Mouse (Mus musculus): Measurements from ENCODE around the gene Stmn1. TPM values are rescaled to one million over a fixed set of nuclear protein-coding genes. Genes with fewer than 3 reads are reported as not detected.
"Not testable (repeated sequence)": the region's sequence is repeated elsewhere in the genome, so short reads cannot be mapped to it uniquely, and the experiment has no call there.

Gene Stmn1
- polyA plus RNA-seq, 1 experiment = 901 TPM

DNA sequence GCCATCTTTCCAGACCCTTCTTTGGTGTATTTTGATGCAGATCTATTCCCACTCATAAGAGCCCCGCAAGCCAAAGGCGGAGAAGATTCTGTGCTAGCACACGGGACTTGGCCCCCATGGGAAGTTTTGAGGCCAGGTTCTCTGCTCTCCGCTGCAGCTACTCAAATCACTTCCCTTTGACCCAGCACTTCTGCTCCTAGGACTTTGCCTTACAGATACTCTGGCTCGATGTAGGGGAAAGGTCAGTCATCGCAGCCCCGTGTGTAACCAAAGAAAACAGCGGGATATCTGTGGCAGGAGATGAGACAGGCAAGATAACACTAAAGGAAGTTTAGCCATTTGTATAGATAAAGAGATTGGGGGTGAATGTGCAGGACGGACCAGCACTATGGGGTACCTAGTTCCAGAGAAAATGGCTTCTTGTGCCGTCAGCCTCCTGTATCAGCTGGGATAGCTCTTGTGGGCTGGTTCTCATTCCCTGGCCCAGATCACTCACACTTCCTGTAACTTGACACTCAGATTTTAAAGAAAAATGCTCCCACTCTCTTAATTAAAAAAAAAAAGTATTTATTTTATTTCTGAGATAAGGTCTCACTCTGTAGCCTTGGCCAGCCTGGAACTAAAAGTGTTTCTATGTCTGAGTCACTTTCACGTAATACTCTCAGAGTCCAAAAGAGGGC lies 22.0 kb downstream of the Stmn1 start:
- TF ChIP-seq POLR2A (IDR thresholded peaks at IDR 0.05; ENCODE audit: extremely low read depth, insufficient read depth, low read length) (no peak), CTCF (IDR thresholded peaks at IDR 0.05; ENCODE audit: extremely low read depth, insufficient read depth, low read length) (no peak)
- no peak overlapping the region for H3K4me3 ChIP-seq (ENCODE audit: insufficient read depth, low read length)
- no peak overlapping the region for H3K27ac ChIP-seq (ENCODE audit: insufficient read depth, low read length)
- H3K4me1 ChIP-seq (ENCODE audit: control insufficient read depth, insufficient read depth, low read length) = 0 out of 2 replicates have a peak, but pooled peaks cover 2% of the 10 kb centered on the region

DNA sequence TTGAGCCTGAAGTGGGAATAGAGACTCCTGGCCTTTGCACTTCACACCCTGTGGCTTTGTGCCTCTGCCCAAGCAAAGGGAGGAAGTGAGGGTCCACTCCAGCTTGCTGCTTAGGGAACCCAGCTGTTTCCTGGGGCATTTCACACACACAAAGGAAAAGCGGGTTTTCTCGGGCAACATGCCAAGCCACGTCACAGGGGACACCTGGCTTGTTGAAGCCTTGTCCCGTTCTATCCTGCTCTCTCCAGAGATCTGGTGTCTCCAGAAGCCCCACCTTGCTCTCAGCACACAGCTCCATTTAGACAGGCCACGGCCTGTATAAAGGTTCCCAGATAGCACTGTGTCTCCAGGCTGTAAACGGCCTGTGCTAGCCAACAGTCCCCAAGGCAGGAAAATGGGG lies 23.6 kb downstream of the Stmn1 start:
- no peak overlapping the region for H3K4me3 ChIP-seq (ENCODE audit: insufficient read depth, low read length)
- no peak overlapping the region for H3K27ac ChIP-seq (ENCODE audit: insufficient read depth, low read length)
- TF ChIP-seq POLR2A (IDR thresholded peaks at IDR 0.05; ENCODE audit: extremely low read depth, insufficient read depth, low read length) (no peak), CTCF (IDR thresholded peaks at IDR 0.05; ENCODE audit: extremely low read depth, insufficient read depth, low read length) (no peak)
- H3K4me1 ChIP-seq (ENCODE audit: control insufficient read depth, insufficient read depth, low read length) = peaks cover 8% of the 10 kb centered on the region; the same call in 1 of the 2 replicates

DNA sequence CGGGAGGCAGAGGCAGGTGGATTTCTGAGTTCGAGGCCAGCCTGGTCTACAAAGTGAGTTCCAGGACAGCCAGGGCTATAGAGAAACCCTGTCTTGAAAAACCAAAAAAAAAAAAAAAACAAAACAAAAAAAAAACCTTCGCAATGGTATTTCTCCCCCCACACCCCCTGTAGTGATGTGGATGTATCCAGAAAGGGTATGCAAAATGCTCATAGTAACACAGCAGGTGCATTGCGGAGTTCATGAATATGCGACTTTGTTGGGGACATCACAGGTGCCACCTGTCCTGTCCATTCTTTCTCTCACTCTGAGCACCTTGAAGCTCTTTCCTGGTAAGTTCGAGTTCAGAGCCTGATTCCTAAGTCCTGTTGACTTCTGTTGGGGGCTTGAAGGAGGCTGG lies 26.0 kb downstream of the Stmn1 start:
- not testable (repeated sequence) for H3K27ac ChIP-seq (ENCODE audit: insufficient read depth, low read length); H3K4me3 ChIP-seq (ENCODE audit: insufficient read depth, low read length); H3K4me1 ChIP-seq (ENCODE audit: control insufficient read depth, insufficient read depth, low read length)

DNA sequence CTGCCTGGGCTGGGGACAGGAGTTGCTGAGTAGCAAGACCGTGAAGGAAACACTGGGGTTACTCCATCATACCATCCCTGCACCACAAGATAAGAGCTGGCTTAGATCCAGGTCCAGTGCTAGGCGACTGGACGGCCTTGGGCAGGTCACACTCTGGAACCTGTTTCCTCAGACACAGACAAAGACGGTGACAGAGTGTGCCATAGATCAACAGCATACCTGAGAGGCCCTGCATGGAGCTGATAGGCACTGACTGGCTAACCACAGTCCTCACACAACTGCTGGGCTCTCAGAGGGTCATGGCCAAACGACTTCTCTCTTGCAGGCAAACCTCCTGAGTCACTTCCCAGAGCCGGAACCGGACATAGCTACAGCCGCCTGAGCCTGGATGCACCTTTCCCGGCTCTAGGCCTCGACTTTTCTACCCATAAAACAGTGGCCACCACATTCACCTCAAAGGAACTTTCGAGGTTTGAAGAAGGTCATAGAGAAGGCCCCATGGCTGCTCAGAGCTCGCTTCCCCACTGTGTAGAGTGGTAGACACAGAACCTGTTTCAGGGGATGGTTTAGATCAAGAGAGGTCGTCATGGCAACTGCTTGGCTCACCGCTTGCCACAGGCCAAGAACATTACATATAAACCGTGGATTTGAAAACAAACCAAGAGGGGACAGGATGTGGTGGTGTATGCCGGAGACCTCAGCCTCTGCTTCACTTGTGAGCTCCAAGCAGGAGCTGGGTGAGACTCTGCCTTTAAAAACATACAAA lies 26.8 kb downstream of the Stmn1 start:
- Histone ChIP-seq H3K4me1 (ENCODE audit: control insufficient read depth, insufficient read depth, low read length) (peaks cover 8% of the 10 kb centered on the region; the same call in 1 of the 2 replicates), H3K4me3 (ENCODE audit: insufficient read depth, low read length) (no peak overlapping the region), H3K27ac (ENCODE audit: insufficient read depth, low read length) (peak overlapping the region; percentile 56; the same call in 1 of the 2 replicates)
- TF ChIP-seq CTCF (IDR thresholded peaks at IDR 0.05; ENCODE audit: extremely low read depth, insufficient read depth, low read length) (no peak), POLR2A (IDR thresholded peaks at IDR 0.05; ENCODE audit: extremely low read depth, insufficient read depth, low read length) (no peak)

DNA sequence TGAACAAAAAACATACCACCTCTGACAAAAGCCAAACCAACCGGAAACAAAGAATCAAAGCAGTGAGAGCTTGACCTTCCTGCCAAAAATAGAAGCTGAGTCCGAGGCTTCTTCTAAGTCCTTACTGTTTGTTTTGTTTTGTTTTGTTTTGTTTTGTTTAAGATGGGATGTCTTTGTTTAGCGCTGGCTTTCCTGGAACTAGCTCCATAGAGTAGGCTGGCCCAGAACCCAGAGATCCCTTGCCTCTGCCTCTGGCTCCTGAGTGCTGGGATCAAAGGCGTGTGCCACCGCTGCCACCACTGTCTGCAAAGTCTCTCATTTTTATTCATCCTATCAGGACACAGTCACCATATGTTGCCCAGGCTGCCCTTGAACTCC lies 27.4 kb downstream of the Stmn1 start:
- Histone ChIP-seq H3K4me3 (ENCODE audit: insufficient read depth, low read length) (no peak overlapping the region), H3K4me1 (ENCODE audit: control insufficient read depth, insufficient read depth, low read length) (peaks cover 8% of the 10 kb centered on the region; the same call in 1 of the 2 replicates), H3K27ac (ENCODE audit: insufficient read depth, low read length) (peak overlapping the region; percentile 91)
- TF ChIP-seq POLR2A (IDR thresholded peaks at IDR 0.05; ENCODE audit: extremely low read depth, insufficient read depth, low read length) (no peak), CTCF (IDR thresholded peaks at IDR 0.05; ENCODE audit: extremely low read depth, insufficient read depth, low read length) (no peak)

DNA sequence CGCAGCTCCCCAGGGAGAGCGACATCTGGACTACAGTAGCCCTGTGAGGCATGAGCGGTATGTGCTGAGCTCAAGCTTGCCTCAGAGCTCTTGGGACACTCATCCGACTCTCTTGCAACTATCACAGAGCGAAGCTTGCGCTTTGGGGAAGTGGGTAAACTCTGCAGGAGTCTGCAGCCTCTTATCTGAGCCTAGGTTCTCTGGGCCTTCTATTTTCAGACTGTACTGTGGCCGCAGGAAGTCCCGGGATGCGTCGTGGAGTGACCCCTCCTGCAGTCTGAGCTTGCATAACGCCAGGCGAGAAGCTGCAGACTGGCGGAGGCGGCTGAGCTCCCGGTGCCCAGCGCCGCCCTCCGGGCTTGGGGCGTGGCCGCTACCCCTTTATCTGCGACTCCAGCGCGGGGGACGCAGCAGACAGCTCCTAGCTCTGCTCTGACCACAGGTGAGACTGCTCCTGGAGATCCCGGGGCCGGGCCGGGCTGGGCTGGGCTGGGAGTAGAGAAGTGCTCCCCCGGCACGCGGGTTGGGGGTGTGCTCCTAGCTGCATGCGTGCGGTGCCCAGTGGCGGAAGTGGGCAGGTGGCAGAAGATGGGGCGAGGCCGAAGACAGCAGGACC lies 28.6 kb downstream of the Stmn1 start, which contains the start of gene Paqr7:
Paqr7 (plus strand) TSS at position 103 of the 616 bp plus-strand sequence.
- TF ChIP-seq CTCF (IDR thresholded peaks at IDR 0.05; ENCODE audit: extremely low read depth, insufficient read depth, low read length) = no peak
- TF ChIP-seq POLR2A (IDR thresholded peaks at IDR 0.05; ENCODE audit: extremely low read depth, insufficient read depth, low read length) = peak; percentile 74
- H3K4me1 ChIP-seq (ENCODE audit: control insufficient read depth, insufficient read depth, low read length) = peaks cover 8% of the 10 kb centered on the region; the same call in 1 of the 2 replicates
- peak within 1 kb of the TSS; percentile 91 for H3K27ac ChIP-seq (ENCODE audit: insufficient read depth, low read length)
- H3K4me3 ChIP-seq (ENCODE audit: insufficient read depth, low read length) = peak within 1 kb of the TSS; percentile 48

DNA sequence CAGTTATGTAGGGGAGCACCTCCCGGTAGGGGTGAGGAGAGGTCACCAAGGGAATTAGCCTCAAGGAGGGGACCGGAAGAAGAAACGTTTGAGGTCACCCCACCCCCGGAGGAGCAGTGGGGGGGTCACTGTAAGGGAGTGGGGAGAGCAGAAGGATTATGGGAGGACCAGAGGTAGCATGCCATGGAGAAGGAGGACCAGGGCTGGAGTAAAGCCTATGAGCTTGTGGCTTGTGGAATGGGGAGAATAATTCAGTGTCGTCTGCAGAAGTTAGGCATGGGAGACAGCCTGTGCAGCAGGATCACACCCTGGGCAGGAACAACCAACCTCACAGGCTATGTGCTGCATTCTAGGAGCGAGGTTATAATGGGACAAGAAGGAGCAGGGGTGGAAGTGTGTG lies 29.1 kb downstream of the Stmn1 start:
- peak overlapping the region; percentile 48 for H3K4me3 ChIP-seq (ENCODE audit: insufficient read depth, low read length)
- H3K4me1 ChIP-seq (ENCODE audit: control insufficient read depth, insufficient read depth, low read length) = peaks cover 8% of the 10 kb centered on the region; the same call in 1 of the 2 replicates
- TF ChIP-seq CTCF (IDR thresholded peaks at IDR 0.05; ENCODE audit: extremely low read depth, insufficient read depth, low read length) = no peak
- no peak; the same call in 1 of the 2 replicates for TF ChIP-seq POLR2A (IDR thresholded peaks at IDR 0.05; ENCODE audit: extremely low read depth, insufficient read depth, low read length)
- H3K27ac ChIP-seq (ENCODE audit: insufficient read depth, low read length) = peak overlapping the region; percentile 91

DNA sequence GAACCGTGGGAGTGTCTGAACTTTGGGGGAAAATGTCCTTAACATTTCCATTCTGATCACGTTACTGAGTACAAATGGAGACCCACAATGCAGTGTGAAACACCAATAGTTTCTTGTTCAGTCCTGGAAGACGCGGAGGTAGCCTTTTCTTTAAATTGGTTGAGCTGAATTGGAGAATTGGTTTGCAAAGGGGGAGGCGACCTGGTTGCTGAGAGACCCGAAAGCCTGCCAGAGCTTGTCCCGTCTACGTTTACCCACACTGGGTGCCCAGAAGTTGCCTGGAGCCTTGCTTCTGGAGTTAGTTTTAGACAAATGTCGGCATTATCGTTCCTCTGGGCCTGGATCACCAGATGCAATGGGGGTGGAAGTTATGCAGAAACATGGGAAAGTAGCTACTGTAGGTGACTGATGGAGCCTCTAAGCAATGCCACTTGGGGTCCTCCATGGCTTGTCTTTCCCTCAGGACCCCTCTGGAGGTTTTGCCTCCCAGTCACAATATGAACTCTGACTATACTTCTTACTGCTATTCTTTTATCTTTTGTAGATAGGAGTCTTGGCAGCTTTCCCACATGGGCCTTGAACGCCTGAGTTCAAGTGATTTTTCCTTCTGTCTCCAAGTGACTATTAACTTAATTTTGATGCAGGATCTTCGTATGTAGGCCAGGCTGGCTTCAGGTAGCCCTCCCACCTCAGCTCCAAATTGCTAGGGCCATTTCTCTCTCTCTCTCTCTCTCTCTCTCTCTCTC lies 30.0 kb downstream of the Stmn1 start:
- H3K4me3 ChIP-seq (ENCODE audit: insufficient read depth, low read length) = peak overlapping the region; percentile 48
- TF ChIP-seq POLR2A (IDR thresholded peaks at IDR 0.05; ENCODE audit: extremely low read depth, insufficient read depth, low read length) (no peak), CTCF (IDR thresholded peaks at IDR 0.05; ENCODE audit: extremely low read depth, insufficient read depth, low read length) (no peak)
- peaks cover 8% of the 10 kb centered on the region; the same call in 1 of the 2 replicates for H3K4me1 ChIP-seq (ENCODE audit: control insufficient read depth, insufficient read depth, low read length)

DNA sequence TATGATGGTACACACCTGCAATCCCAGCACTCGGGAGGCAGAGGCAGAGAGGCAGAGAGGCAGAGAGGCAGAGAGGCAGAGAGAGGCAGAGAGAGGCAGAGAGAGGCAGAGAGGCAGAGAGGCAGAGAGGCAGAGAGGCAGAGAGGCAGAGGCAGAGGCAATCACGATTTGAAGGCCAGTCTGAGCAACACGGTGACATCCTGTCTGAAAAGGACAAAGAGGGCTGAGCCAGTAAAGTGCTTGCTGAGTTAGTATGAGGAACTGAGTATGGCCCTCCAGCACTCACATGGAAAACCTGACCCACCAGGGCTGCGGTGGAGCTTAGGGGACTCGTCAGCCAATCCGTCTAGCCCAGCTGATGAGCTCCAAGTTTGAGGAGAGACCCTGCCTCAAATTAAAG lies 30.9 kb downstream of the Stmn1 start:
- not testable (repeated sequence) for H3K4me1 ChIP-seq (ENCODE audit: control insufficient read depth, insufficient read depth, low read length); H3K27ac ChIP-seq (ENCODE audit: insufficient read depth, low read length); H3K4me3 ChIP-seq (ENCODE audit: insufficient read depth, low read length)

More for the DNA sequence above, 30.0 kb downstream of the Stmn1 start:
- peak overlapping the region; percentile 91 for H3K27ac ChIP-seq (ENCODE audit: insufficient read depth, low read length)

All from cortical plate, adult 2 months (tissue).